Mouse (Mus musculus) embryonic stem cell, embryonic (primary cell): ENCODE measurements around the gene Hspa1l.

Experiments used
- CTCF ChIA-PET, 4 experiments: fragments of 300-600 bp in 2 of 4; fragments of 350-600 bp in 2 of 4; sonication (Branson Sonifier 250); formaldehyde crosslinking; loops; one replicate each; lab custom pipeline; 2022; ENCODE audit warnings: inconsistent platforms in 2 of 4; lab: Charles Lee
- POLR2A ChIA-PET, 4 experiments: fragments of 300-600 bp in 2 of 4; fragments of 350-600 bp in 2 of 4; sonication (Branson Sonifier 250); formaldehyde crosslinking; loops; one replicate each; lab custom pipeline; 2022; ENCODE audit warnings: antibody characterized with exemption in 4 of 4, inconsistent platforms in 1 of 4; lab: Charles Lee

Gene Hspa1l

DNA sequence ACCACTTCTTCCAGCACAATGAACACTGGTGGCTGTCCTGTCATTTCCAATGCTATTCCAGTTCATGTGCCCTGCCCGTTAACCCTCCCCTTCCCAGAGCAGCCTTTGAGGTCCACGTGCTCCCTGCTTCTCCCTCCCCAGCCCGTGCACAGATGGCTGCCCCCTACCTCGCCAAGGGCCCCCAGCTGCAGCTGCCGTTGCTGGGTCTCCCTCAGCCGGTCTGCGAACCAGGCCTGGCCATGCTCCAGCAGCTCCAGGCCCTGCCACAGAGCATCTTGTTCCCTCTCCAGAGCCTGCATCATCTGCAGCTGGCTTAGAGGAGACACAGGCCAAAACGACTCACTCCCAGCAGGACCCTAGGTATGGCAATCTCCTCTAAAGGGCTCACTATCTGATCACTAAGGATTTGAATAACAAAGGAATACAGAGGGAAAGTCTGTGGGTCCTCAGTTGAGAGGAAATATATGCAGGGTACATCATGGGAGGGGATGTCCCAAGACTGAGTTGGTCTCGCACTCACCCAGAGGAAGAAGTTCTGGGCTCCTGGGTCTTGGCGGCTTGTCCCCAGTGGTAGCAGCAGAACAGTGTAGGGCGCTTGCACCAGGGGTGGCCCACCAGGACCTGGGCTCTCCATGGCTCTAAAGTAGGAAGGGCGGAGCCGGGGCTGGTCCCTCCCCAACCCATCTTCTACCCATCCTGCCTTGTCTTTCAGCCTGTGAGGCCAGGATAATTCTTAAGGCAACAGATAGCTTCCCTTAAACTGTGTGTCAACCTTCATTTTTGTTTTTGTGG lies 55.0 kb downstream of the Hspa1l start, which contains the start of gene Sapcd1:
TSS of gene Sapcd1 (minus strand) at position 740 of the 792 bp plus-strand sequence.
- ChIA-PET POLR2A (interaction anchor here (0.6 to 3.0 kb wide), 22 partner anchors 8 to 100 kb away, joined by 3 to 11 read pairs (median 4); partner anchors contain the start of genes Msh5 (in 3 of the 4), Clic1 (in 1 of the 4), Ddah2 (in 1 of the 4) and Ly6g6f (in 1 of the 4)), CTCF (interaction anchor here in 2 of 4 experiments (0.5 to 1.6 kb wide), 5 partner anchors 32 to 142 kb away, joined by 3 to 4 read pairs (median 4); partner anchors contain the start of gene Ddah2 (in 1 of the 2))

- CTCF ChIA-PET, result interaction anchor here in 1 of 4 experiments (0.6 to 1.6 kb wide), 3 partner anchors 31 to 137 kb away, joined by 3 to 4 read pairs (median 4); partner anchors contain the start of gene Ddah2
- POLR2A ChIA-PET, result interaction anchor here in 3 of 4 experiments (0.6 to 3.0 kb wide), 31 partner anchors 8 to 218 kb away, joined by 3 to 17 read pairs (median 4); partner anchors contain the start of genes Msh5 (in 3 of the 3), Ddah2 (in 2 of the 3), Clic1 (in 1 of the 3) and Ly6g6f (in 1 of the 3)
Observed at GRCm38 (mm10) chr17:35028315-35028714, 55.8 kb downstream of the Hspa1l start.
